Mouse (Mus musculus): Measurements from ENCODE around the gene Gpr84. TPM values are rescaled to one million over a fixed set of nuclear protein-coding genes. Genes with fewer than 3 reads are reported as not detected.

Gpr84 gene
- total and polyA plus RNA-seq, 2 experiments from 2014 or later = 0.29 to 0.33 TPM

DNA sequence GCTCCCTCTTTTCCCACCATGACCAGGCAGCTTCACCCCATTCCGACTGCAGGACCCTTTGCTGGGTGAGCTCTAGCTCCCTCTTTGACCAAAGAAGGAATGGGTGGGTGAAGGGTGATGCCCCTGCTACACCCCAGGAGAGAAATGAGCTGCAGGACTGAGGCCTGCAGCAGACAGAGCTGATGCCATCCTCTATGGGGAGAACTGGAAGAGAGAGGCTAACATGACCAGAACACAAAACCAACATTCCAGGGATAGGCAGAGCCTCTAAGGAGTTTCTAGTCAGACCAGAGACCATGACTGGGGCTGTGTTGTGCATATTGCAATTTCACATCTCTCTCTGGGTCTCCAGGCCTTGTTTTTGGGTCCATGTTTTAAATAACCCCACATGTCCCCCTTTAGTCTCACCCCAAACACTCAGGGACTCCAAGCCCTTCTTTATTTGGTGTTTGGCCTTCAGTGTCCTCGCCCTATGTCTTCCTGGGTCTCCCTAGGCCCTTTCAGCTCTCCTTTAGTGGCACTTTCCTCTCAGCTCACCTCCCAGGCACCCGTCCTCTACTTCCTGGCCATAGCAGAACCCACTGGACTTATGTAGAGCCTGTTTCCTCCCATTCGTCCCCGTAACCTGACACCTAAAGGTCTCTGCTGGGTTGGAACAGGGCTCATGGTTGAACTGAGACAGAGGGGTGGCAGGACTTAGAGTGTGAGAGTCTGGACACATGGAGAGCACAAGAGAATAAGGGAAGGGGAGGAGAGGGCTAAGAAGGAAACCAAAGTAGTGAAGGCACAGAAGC, 8.7 kb downstream of the Gpr84 start:
- ATAC-seq (no peak), DNase-seq (no peak)
- TF ChIP-seq CTCF (IDR thresholded peaks at IDR 0.05; ENCODE audit: low read depth) = no peak
- no peaks in the 10 kb centered on the region for H3K9me3 ChIP-seq (ENCODE audit: low read length)
- WGBS = 41% methylated on average over 5 of the region's 5 CpGs
- H3K27me3 ChIP-seq (ENCODE audit: insufficient read depth, low read length) = no peaks in the 10 kb centered on the region
- H3K4me2 ChIP-seq (ENCODE audit: low read depth) = no peak overlapping the region
- H3K4me1 ChIP-seq (ENCODE audit: insufficient read depth) = peaks cover 43% of the 10 kb centered on the region
- no peak overlapping the region for H3K4me3 ChIP-seq (ENCODE audit: low read depth, low read length)
- H3K27ac ChIP-seq (ENCODE audit: low read depth, low read length) = peak overlapping the region; percentile 47; the same call in 1 of the 2 replicates
- 0 out of 2 replicates have a peak, but pooled peaks cover 8% of the 10 kb centered on the region for H3K36me3 ChIP-seq (ENCODE audit: insufficient read depth)
- H3K9ac ChIP-seq = no peak overlapping the region

DNA sequence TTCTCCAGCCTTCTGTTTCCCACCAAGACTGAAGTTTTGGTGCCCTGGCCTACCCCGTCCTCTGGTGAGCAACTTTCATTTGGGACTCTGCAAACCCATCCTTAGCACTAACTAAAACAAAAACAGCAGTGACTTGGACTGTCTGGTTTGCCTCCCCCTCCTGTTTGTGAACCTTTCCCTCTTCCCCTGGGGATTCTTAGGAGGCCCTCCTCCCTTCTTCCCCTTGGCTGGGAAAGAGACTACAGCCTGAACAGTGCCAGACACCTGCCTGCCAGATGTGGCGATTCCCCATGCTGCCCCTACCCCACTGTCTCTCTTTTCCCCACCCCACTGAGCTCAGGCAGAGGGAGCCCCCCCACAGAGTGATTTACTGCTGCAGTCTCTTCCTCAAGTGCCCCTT, 9.4 kb downstream of the Gpr84 start:
- DNase-seq (no peak), ATAC-seq (no peak)
- Histone ChIP-seq H3K27me3 (ENCODE audit: insufficient read depth, low read length) (no peaks in the 10 kb centered on the region), H3K9ac (no peak overlapping the region), H3K9me3 (ENCODE audit: low read length) (no peaks in the 10 kb centered on the region), H3K27ac (ENCODE audit: low read depth, low read length) (peak overlapping the region; percentile 93), H3K36me3 (ENCODE audit: insufficient read depth) (0 out of 2 replicates have a peak, but pooled peaks cover 11% of the 10 kb centered on the region), H3K4me3 (ENCODE audit: low read depth, low read length) (no peak overlapping the region), H3K4me2 (ENCODE audit: low read depth) (no peak overlapping the region), H3K4me1 (ENCODE audit: insufficient read depth) (peaks cover 38% of the 10 kb centered on the region)
- TF ChIP-seq CTCF (IDR thresholded peaks at IDR 0.05; ENCODE audit: low read depth) = no peak
- 9% methylated on average over 2 of the region's 2 CpGs for WGBS

GRCm38 (mm10) chr15:103300560-103300959, 9.9 kb downstream of the Gpr84 start:
- peaks cover 15% of the 10 kb centered on the region for H3K36me3 ChIP-seq (ENCODE audit: insufficient read depth)
- no peak for DNase-seq
- peak overlapping the region; percentile 56 for H3K4me2 ChIP-seq (ENCODE audit: low read depth)
- no peaks in the 10 kb centered on the region for H3K9me3 ChIP-seq (ENCODE audit: low read length)
- H3K9ac ChIP-seq = peak overlapping the region; percentile 56
- ATAC-seq = no peak
- 0% methylated on average over 2 of the region's 2 CpGs for WGBS
- no peaks in the 10 kb centered on the region for H3K27me3 ChIP-seq (ENCODE audit: insufficient read depth, low read length)
- H3K4me3 ChIP-seq (ENCODE audit: low read depth, low read length) = no peak overlapping the region
- H3K27ac ChIP-seq (ENCODE audit: low read depth, low read length) = peak overlapping the region; percentile 93
- peaks cover 33% of the 10 kb centered on the region for H3K4me1 ChIP-seq (ENCODE audit: insufficient read depth)
- TF ChIP-seq CTCF (IDR thresholded peaks at IDR 0.05; ENCODE audit: low read depth) = no peak

DNA sequence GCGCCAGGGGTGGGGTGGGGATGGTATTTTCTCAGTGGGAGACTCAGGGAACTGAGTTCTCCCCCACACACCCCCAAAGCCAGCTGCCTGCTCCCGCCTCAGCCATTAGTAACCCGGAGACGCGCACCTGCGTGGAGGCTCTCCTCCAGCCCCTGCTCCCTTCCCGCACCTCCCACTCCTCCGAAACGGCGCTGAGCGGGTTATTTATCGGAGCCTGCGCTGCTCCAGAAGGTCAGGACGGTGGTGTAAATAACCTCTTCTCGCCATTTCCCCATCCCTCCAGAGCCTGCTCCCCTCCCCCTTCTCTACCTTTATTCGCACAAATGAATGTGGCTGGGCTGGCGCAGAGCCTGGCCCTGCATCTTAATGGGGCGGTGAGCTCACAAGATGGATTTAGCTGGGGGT, 10.3 kb downstream of the Gpr84 start:
- WGBS = 3% methylated on average over 18 of the region's 18 CpGs
- ATAC-seq = peak; percentile 66
- DNase-seq = peak; percentile 87
- no peaks in the 10 kb centered on the region for H3K9me3 ChIP-seq (ENCODE audit: low read length)
- H3K4me3 ChIP-seq (ENCODE audit: low read depth, low read length) = peak overlapping the region; percentile 26
- peaks cover 18% of the 10 kb centered on the region for H3K36me3 ChIP-seq (ENCODE audit: insufficient read depth)
- H3K9ac ChIP-seq = peak overlapping the region; percentile 56
- peak overlapping the region; percentile 93 for H3K27ac ChIP-seq (ENCODE audit: low read depth, low read length)
- peak overlapping the region; percentile 56 for H3K4me2 ChIP-seq (ENCODE audit: low read depth)
- no peak for TF ChIP-seq CTCF (IDR thresholded peaks at IDR 0.05; ENCODE audit: low read depth)
- H3K27me3 ChIP-seq (ENCODE audit: insufficient read depth, low read length) = no peaks in the 10 kb centered on the region
- peaks cover 32% of the 10 kb centered on the region for H3K4me1 ChIP-seq (ENCODE audit: insufficient read depth)

DNA sequence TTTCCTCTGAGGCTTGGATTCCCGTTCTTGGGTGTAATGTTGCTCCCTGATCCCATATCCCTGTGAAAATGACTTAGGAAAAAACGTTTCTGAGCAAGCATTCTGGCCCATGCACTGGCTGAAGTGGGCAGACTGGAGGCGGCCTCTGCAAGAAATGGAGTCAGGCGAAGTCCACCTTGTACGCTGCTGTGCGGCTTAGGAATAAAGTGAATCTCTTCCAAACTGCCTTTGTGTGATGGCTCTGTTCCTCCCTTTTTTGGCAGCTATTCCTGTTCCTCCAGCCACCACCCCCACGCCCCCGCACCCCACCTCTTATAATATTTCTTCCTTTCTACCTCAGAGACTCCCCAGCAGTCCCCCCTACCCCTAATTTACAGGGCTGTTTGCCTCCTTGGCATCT, 10.8 kb downstream of the Gpr84 start:
- peak overlapping the region; percentile 56 for H3K9ac ChIP-seq
- H3K4me1 ChIP-seq (ENCODE audit: insufficient read depth) = peaks cover 31% of the 10 kb centered on the region
- peak overlapping the region; percentile 93 for H3K27ac ChIP-seq (ENCODE audit: low read depth, low read length)
- ATAC-seq = 0 out of 2 replicates have a peak, but pooled peaks have one; percentile 6
- peak; percentile 61 for DNase-seq
- no peaks in the 10 kb centered on the region for H3K9me3 ChIP-seq (ENCODE audit: low read length)
- H3K4me2 ChIP-seq (ENCODE audit: low read depth) = peak overlapping the region; percentile 56
- WGBS = 10% methylated on average over 8 of the region's 8 CpGs
- peaks cover 18% of the 10 kb centered on the region for H3K36me3 ChIP-seq (ENCODE audit: insufficient read depth)
- TF ChIP-seq CTCF (IDR thresholded peaks at IDR 0.05; ENCODE audit: low read depth) = no peak
- H3K4me3 ChIP-seq (ENCODE audit: low read depth, low read length) = peak overlapping the region; percentile 26
- no peaks in the 10 kb centered on the region for H3K27me3 ChIP-seq (ENCODE audit: insufficient read depth, low read length)

- ATAC-seq (no peak), DNase-seq (no peak)
- H3K27me3 ChIP-seq (ENCODE audit: insufficient read depth, low read length) = no peaks in the 10 kb centered on the region
- 46% methylated on average over 5 of the region's 5 CpGs for WGBS
- H3K27ac ChIP-seq (ENCODE audit: low read depth, low read length) = peak overlapping the region; percentile 93
- no peak for TF ChIP-seq CTCF (IDR thresholded peaks at IDR 0.05; ENCODE audit: low read depth)
- peaks cover 25% of the 10 kb centered on the region for H3K4me1 ChIP-seq (ENCODE audit: insufficient read depth)
- no peak overlapping the region for H3K4me3 ChIP-seq (ENCODE audit: low read depth, low read length)
- peak overlapping the region; percentile 56; the same call in 1 of the 2 replicates for H3K4me2 ChIP-seq (ENCODE audit: low read depth)
- H3K36me3 ChIP-seq (ENCODE audit: insufficient read depth) = peaks cover 18% of the 10 kb centered on the region
- peak overlapping the region; percentile 56 for H3K9ac ChIP-seq
- no peaks in the 10 kb centered on the region for H3K9me3 ChIP-seq (ENCODE audit: low read length)
Observed at GRCm38 (mm10) chr15:103298861-103299616, 11.4 kb downstream of the Gpr84 start.

GRCm38 (mm10) chr15:103298026-103298425, 12.4 kb downstream of the Gpr84 start:
- DNase-seq (no peak), ATAC-seq (no peak)
- Histone ChIP-seq H3K4me1 (ENCODE audit: insufficient read depth) (peaks cover 22% of the 10 kb centered on the region), H3K36me3 (ENCODE audit: insufficient read depth) (peaks cover 22% of the 10 kb centered on the region), H3K4me2 (ENCODE audit: low read depth) (no peak overlapping the region), H3K4me3 (ENCODE audit: low read depth, low read length) (no peak overlapping the region), H3K27ac (ENCODE audit: low read depth, low read length) (peak overlapping the region; percentile 93), H3K27me3 (ENCODE audit: insufficient read depth, low read length) (no peaks in the 10 kb centered on the region), H3K9me3 (ENCODE audit: low read length) (no peaks in the 10 kb centered on the region), H3K9ac (no peak overlapping the region)
- 34% methylated on average over 3 of the region's 3 CpGs for WGBS
- TF ChIP-seq CTCF (IDR thresholded peaks at IDR 0.05; ENCODE audit: low read depth) = no peak

Measured in forebrain, postnatal 0 days (tissue).